Mouse (Mus musculus): ENCODE measurements around the gene Rgs12. TPM values are rescaled to one million over a fixed set of nuclear protein-coding genes. Genes with fewer than 3 reads are reported as not detected.

Rgs12 gene
- polyA plus RNA-seq, 1 experiment from 2014 or later, result 29.3 TPM

DNA sequence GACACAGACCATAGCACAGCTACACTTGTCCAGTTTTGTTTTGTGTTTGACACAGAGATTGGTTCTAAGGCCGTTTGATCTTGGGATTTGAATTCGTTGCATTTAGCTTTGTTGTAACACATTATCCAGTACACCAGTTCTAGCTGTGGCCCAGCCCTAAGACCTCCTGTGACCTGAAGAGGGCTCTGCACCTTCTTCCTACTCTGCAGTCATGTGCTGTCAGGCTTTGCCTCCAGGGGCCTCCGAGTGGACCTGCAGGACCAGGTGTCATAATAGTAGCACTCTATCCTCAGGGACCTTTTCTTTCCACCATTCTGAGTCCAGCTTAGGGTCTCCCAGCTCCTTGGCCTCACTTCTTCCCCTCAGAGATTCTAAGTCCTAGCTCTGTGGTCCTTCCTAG is 23.2 kb downstream of the Rgs12 start:
- Histone ChIP-seq H3K27ac (ENCODE audit: low read depth, low read length) (no peak overlapping the region), H3K4me1 (ENCODE audit: control insufficient read depth, insufficient read depth, low read length) (no peaks in the 10 kb centered on the region), H3K9ac (ENCODE audit: low read depth, low read length) (no peak overlapping the region), H3K9me3 (ENCODE audit: control insufficient read depth, low read length) (no peaks in the 10 kb centered on the region), H3K4me2 (replicated peaks; ENCODE audit: low read depth, low read length) (no peak overlapping the region), H3K4me3 (ENCODE audit: low read length) (no peak overlapping the region), H3K27me3 (ENCODE audit: control insufficient read depth, insufficient read depth, low read length) (no peaks in the 10 kb centered on the region), H3K36me3 (ENCODE audit: control insufficient read depth, insufficient read depth, low read length) (peaks cover 32% of the 10 kb centered on the region)
- ATAC-seq (ENCODE audit: low FRiP score, low TSS enrichment), result no peak
- 79% methylated on average over 3 of the region's 3 CpGs for WGBS

DNA sequence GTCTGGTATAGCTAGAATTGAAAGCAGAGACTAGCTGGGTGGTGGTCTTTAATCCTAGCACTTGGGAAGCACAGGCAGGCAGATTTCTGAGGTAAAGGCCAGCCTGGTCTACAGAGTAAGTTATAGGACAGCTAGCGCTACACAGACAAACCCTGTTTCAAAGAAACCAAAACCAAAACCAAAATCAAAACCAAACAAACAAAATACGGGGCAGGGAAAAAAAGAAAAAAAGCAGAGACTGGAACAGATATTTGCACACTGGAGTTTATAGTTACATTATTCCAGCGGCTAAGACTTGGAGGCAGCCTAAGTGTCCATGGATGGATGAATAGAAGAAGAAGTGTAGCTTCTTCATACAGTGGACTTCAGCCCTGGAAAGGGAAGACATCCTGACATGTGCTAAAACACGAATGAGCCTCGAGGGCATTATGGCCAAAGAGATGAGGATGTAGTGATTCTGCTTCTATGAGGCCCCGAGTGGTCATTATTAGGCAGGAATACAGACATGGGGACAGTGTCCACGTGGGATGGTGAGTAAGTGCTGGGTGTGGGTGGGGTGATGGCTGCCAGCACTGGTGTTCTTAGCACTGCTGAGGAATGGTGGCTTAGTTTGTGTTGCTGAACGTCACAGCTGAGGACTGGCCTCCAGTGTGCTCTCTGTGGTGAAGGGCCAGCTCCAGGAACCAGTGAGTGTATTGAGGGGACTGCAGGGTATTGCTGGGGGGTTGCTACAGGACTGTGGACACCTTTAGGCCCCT is 24.5 kb downstream of the Rgs12 start:
- Histone ChIP-seq H3K4me2 (replicated peaks; ENCODE audit: low read depth, low read length) (no peak overlapping the region), H3K27ac (ENCODE audit: low read depth, low read length) (no peak overlapping the region), H3K9ac (ENCODE audit: low read depth, low read length) (no peak overlapping the region), H3K9me3 (ENCODE audit: control insufficient read depth, low read length) (no peaks in the 10 kb centered on the region), H3K4me1 (ENCODE audit: control insufficient read depth, insufficient read depth, low read length) (no peaks in the 10 kb centered on the region), H3K36me3 (ENCODE audit: control insufficient read depth, insufficient read depth, low read length) (peaks cover 33% of the 10 kb centered on the region), H3K27me3 (ENCODE audit: control insufficient read depth, insufficient read depth, low read length) (no peaks in the 10 kb centered on the region), H3K4me3 (ENCODE audit: low read length) (no peak overlapping the region)
- no peak for ATAC-seq (ENCODE audit: low FRiP score, low TSS enrichment)
- 85% methylated on average over 8 of the region's 8 CpGs for WGBS

DNA sequence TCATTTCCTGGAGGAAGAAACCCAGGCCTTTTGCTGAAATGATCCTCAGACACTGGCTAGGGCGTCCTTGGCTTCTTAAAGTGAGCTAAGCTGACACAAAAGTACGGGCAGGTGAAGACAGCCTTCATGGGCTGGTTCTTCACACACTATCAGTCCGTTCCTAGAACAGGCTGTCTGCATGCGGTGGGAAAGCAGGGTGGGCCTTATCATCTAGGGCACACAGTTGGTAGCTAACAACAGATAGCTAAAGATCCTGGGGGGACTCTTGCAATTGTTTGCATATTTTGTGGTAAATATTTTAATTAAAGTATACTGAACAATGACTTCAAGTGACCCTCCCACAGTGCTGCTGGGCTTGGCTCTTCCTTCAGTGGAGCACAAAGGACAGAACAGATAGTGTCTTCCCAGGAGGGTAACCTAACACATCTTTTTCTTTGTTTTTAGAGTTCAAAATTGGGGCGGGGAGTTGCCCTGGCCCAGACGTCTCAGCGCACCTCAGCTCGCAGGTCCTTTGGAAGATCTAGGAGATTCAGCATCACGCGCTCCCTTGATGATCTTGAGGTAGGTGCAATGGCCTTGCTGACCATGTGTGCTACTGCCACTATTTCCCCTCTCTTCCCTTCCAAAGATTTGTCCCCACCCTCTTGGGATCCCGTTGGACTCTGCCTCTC is 25.7 kb downstream of the Rgs12 start:
- Histone ChIP-seq H3K4me3 (ENCODE audit: low read length) (no peak overlapping the region), H3K4me1 (ENCODE audit: control insufficient read depth, insufficient read depth, low read length) (no peaks in the 10 kb centered on the region), H3K4me2 (replicated peaks; ENCODE audit: low read depth, low read length) (no peak overlapping the region), H3K27ac (ENCODE audit: low read depth, low read length) (no peak overlapping the region), H3K9ac (ENCODE audit: low read depth, low read length) (no peak overlapping the region), H3K9me3 (ENCODE audit: control insufficient read depth, low read length) (no peaks in the 10 kb centered on the region), H3K36me3 (ENCODE audit: control insufficient read depth, insufficient read depth, low read length) (peaks cover 33% of the 10 kb centered on the region), H3K27me3 (ENCODE audit: control insufficient read depth, insufficient read depth, low read length) (no peaks in the 10 kb centered on the region)
- ATAC-seq (ENCODE audit: low FRiP score, low TSS enrichment), result no peak
- WGBS, result 88% methylated on average over 11 of the region's 11 CpGs

DNA sequence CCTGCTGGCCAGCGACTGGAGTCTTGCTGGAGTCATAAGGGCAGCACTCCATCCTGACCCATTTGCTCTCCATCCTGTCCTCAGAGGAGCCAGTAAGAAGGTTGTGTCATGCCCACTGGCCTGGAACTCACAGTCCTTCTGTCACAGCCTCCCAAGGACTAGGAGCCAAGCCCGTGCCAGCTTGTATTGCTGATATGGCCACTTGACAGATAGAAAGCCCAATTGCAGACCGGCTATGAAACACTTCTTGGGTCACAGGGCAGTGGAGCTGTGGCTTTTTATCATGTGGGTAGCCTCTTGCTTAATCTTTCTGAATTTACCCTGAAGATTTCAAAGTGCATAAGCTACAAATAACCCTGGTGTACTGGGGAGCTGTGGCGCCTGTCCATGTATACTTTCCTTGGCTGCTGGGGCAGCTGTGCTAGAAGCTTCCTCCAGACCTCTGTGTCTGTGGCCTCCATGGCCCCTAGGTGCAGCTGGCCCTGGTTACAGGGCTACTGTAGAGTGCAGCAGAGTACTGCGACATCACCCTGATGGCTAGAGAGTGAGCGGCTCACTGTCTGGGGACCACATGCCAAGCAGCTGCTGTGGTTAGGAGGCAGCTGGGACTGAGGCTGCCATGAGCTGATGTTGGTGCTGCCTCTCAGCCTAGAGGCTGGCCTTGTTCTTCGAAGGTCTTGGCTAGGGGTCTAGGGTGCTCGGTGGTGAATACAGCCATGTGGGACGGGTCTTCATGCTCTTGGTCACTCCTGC is 27.5 kb downstream of the Rgs12 start:
- 92% methylated on average over 9 of the region's 9 CpGs for WGBS
- Histone ChIP-seq H3K4me2 (replicated peaks; ENCODE audit: low read depth, low read length) (no peak overlapping the region), H3K27me3 (ENCODE audit: control insufficient read depth, insufficient read depth, low read length) (no peaks in the 10 kb centered on the region), H3K4me3 (ENCODE audit: low read length) (no peak overlapping the region), H3K27ac (ENCODE audit: low read depth, low read length) (no peak overlapping the region), H3K9me3 (ENCODE audit: control insufficient read depth, low read length) (no peaks in the 10 kb centered on the region), H3K36me3 (ENCODE audit: control insufficient read depth, insufficient read depth, low read length) (peaks cover 33% of the 10 kb centered on the region), H3K9ac (ENCODE audit: low read depth, low read length) (no peak overlapping the region), H3K4me1 (ENCODE audit: control insufficient read depth, insufficient read depth, low read length) (no peaks in the 10 kb centered on the region)
- ATAC-seq (ENCODE audit: low FRiP score, low TSS enrichment), result no peak

DNA sequence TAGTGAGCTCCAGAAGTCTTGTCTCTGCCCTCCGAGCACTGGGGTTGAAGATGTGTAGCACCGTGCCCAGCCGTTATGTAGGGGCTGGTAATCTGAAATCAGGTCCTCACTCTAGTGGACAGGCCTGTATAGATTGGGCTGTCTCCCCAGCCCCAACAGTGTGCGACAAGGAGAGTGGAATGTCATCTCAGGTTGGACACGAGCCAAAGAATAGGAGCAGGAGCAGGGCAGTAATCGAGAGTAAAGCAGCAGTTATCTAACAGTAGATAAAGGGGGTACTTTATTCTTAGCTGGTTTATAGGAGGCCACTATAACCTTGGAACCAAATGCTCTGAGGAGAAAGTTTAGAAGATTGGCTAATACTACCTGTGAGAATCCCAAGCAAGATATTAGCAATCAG is 30.9 kb downstream of the Rgs12 start:
- no peaks in the 10 kb centered on the region for H3K9me3 ChIP-seq (ENCODE audit: control insufficient read depth, low read length)
- H3K4me3 ChIP-seq (ENCODE audit: low read length), result no peak overlapping the region
- no peaks in the 10 kb centered on the region for H3K4me1 ChIP-seq (ENCODE audit: control insufficient read depth, insufficient read depth, low read length)
- no peak overlapping the region for H3K4me2 ChIP-seq (replicated peaks; ENCODE audit: low read depth, low read length)
- no peak overlapping the region for H3K27ac ChIP-seq (ENCODE audit: low read depth, low read length)
- ATAC-seq (ENCODE audit: low FRiP score, low TSS enrichment), result no peak
- 76% methylated on average over 6 of the region's 6 CpGs for WGBS
- H3K27me3 ChIP-seq (ENCODE audit: control insufficient read depth, insufficient read depth, low read length), result no peaks in the 10 kb centered on the region
- peaks cover 50% of the 10 kb centered on the region for H3K36me3 ChIP-seq (ENCODE audit: control insufficient read depth, insufficient read depth, low read length)
- H3K9ac ChIP-seq (ENCODE audit: low read depth, low read length), result no peak overlapping the region

DNA sequence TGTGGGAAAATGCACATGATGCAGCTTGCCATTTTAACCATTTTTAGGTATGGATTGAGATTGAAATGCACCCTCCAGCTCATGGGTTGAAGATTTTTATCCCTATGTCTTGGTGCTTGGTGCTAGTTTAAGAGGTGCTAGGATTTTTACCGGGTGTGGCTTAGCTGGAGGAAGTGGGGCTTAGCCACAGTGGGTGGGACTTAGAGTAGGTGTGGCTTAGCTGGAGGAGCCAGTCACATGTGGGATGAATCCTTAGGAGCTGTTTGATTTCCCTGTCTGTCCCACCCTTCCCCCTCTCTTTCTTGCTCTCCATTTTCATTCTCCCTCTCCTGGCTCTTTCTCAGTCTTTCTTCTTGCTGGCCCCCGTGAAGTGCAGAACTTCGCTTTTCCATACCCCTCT is 32.5 kb downstream of the Rgs12 start:
- H3K27me3 ChIP-seq (ENCODE audit: control insufficient read depth, insufficient read depth, low read length), result no peaks in the 10 kb centered on the region
- H3K36me3 ChIP-seq (ENCODE audit: control insufficient read depth, insufficient read depth, low read length), result peaks cover 35% of the 10 kb centered on the region
- no peak overlapping the region for H3K27ac ChIP-seq (ENCODE audit: low read depth, low read length)
- no peaks in the 10 kb centered on the region for H3K9me3 ChIP-seq (ENCODE audit: control insufficient read depth, low read length)
- WGBS, result 46% methylated on average over 3 of the region's 3 CpGs
- ATAC-seq (ENCODE audit: low FRiP score, low TSS enrichment), result 0 out of 2 replicates have a peak, but pooled peaks have one; percentile 63
- H3K4me1 ChIP-seq (ENCODE audit: control insufficient read depth, insufficient read depth, low read length), result no peaks in the 10 kb centered on the region
- H3K4me2 ChIP-seq (replicated peaks; ENCODE audit: low read depth, low read length), result no peak overlapping the region
- no peak overlapping the region for H3K4me3 ChIP-seq (ENCODE audit: low read length)
- H3K9ac ChIP-seq (ENCODE audit: low read depth, low read length), result no peak overlapping the region

DNA sequence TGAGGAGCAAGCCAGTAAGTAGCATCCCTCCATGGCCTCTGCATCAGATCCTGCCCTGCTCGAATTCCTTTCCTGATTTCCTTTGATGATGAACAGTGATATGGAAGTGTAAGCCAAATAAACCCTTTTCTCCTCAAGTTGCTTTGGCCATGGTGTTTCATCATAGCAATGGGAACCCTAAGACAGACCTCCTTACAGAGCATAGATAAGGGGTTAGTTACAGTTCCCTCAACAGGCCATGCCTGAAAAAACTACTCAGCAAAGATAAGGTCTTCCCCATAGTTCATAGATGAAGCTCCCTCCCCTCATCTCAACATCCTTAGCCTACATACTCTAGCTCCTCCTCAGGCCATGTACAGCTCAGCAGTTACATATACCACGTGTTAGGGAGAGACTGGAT is 35.7 kb downstream of the Rgs12 start:
- no peak overlapping the region for H3K27ac ChIP-seq (ENCODE audit: low read depth, low read length)
- WGBS, result 65% methylated on average over 2 of the region's 2 CpGs
- no peak overlapping the region for H3K9ac ChIP-seq (ENCODE audit: low read depth, low read length)
- H3K9me3 ChIP-seq (ENCODE audit: control insufficient read depth, low read length), result no peaks in the 10 kb centered on the region
- peaks cover 34% of the 10 kb centered on the region for H3K36me3 ChIP-seq (ENCODE audit: control insufficient read depth, insufficient read depth, low read length)
- H3K4me3 ChIP-seq (ENCODE audit: low read length), result no peak overlapping the region
- no peak for ATAC-seq (ENCODE audit: low FRiP score, low TSS enrichment)
- no peaks in the 10 kb centered on the region for H3K4me1 ChIP-seq (ENCODE audit: control insufficient read depth, insufficient read depth, low read length)
- no peak overlapping the region for H3K4me2 ChIP-seq (replicated peaks; ENCODE audit: low read depth, low read length)
- H3K27me3 ChIP-seq (ENCODE audit: control insufficient read depth, insufficient read depth, low read length), result no peaks in the 10 kb centered on the region

DNA sequence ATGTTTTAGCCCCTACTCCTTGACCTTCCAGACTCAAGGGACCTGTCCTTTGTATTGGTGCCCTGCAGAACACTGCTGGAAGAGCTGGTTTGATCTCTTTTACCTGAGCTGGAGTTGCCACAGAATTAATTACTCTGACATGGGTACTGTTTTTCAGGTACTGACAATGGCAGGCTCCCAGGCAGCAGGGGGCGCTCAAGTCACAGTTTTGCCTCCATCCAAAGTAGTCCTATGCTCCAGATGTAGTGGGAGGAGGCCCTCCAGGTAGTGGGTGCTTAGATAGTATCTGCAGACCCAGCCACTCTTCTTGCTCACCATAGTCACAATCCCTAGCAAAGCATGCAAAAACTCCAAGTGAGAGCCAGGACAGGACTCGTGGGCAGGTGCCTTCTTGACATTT is 36.6 kb downstream of the Rgs12 start:
- Histone ChIP-seq H3K9me3 (ENCODE audit: control insufficient read depth, low read length) (no peaks in the 10 kb centered on the region), H3K9ac (ENCODE audit: low read depth, low read length) (no peak overlapping the region), H3K27me3 (ENCODE audit: control insufficient read depth, insufficient read depth, low read length) (no peaks in the 10 kb centered on the region), H3K4me3 (ENCODE audit: low read length) (no peak overlapping the region), H3K4me2 (replicated peaks; ENCODE audit: low read depth, low read length) (no peak overlapping the region), H3K36me3 (ENCODE audit: control insufficient read depth, insufficient read depth, low read length) (peaks cover 34% of the 10 kb centered on the region), H3K27ac (ENCODE audit: low read depth, low read length) (no peak overlapping the region), H3K4me1 (ENCODE audit: control insufficient read depth, insufficient read depth, low read length) (no peaks in the 10 kb centered on the region)
- ATAC-seq (ENCODE audit: low FRiP score, low TSS enrichment), result 0 out of 2 replicates have a peak, but pooled peaks have one; percentile 51
- WGBS, result 38% methylated on average over 2 of the region's 2 CpGs

DNA sequence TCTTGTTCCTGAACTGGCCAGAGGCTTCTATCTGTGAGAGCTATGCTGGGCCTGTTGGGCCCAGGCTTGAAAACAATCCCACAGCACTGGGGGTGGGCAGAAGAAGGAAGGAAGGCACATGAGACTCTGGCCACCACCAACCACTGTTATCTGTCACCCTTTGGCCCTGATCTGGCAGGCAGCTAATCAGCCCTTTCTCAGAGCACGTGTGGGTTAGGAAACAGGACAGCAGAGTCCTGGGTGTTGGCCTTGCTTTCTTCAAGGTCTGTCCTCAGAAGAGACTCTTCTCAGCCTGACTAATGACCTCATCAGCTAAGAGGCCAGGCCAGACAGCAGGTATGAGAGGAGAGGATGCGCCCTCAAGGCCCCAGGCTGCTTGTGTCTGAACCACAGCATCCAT is 38.2 kb downstream of the Rgs12 start:
- Histone ChIP-seq H3K4me1 (ENCODE audit: control insufficient read depth, insufficient read depth, low read length) (no peaks in the 10 kb centered on the region), H3K4me2 (replicated peaks; ENCODE audit: low read depth, low read length) (no peak overlapping the region), H3K36me3 (ENCODE audit: control insufficient read depth, insufficient read depth, low read length) (peaks cover 34% of the 10 kb centered on the region), H3K27me3 (ENCODE audit: control insufficient read depth, insufficient read depth, low read length) (no peaks in the 10 kb centered on the region), H3K4me3 (ENCODE audit: low read length) (no peak overlapping the region), H3K9ac (ENCODE audit: low read depth, low read length) (no peak overlapping the region), H3K9me3 (ENCODE audit: control insufficient read depth, low read length) (no peaks in the 10 kb centered on the region), H3K27ac (ENCODE audit: low read depth, low read length) (no peak overlapping the region)
- WGBS, result 82% methylated on average over 2 of the region's 2 CpGs
- ATAC-seq (ENCODE audit: low FRiP score, low TSS enrichment), result no peak

All from kidney, embryonic 14.5 days (tissue).